Mouse (Mus musculus): ENCODE measurements at regions not wholly inside any gene's neighbourhood (a gene's known extent, or its start where the extent isn't known, plus 50 kb on each side); places are given as distances from the start of the nearest gene placed in this dataset.

DNA sequence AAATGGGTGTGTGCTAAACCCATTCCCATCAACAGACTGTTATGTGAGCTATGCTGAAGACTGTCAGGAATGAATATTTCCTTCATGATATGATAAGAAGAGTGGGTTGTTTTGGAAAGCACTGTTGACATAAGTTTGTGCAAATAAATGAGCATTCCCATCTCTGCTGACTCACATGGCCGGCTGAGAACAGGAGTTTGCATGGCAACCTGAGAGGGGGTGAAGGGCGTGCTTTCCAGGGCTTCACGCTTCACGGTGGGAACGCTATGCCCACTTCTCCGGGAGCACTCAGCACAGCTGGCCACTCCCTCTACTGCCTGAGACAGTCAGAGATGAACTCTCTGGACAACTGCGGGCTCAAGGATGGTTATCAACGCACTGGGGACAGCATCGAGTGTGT, 348.9 kb upstream of the Slc24a5 start:
- DNase-seq (ENCODE audit: low spot score in 2 of 2), result peak in 1 of 2 experiments; percentile 6

DNA sequence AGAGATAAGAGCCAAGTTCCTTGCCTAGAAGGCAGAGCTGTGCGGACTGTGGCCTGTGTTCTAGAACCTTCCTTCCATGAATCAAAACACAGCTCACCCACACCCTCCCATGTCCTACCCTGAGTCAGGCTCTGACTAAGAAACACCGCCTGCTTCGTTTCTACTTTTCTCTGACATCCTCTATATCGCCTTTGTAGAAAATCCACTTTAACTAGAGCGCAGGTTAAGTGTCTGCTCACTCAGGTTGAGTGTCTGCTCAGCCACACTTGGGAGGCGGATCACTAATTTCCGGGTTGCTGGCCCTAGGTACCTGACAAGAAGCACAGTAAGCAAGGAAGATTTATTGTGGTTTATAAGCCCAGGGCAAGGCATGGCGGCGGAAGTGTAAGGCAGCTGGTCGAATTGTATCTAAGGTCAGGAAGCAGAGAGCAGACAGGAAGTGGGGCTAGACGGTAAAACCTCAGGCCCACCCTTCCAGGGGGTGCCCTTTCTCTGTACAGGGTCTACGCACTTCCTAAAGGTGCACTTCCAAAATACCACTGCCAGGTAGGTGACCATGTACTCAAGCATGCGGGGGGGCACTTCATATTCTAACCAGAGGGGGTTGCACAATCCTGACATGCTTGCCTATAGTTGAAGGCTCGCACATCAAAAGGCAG, 348.0 kb upstream of the Slc24a5 start:
- DNase-seq (ENCODE audit: low spot score in 2 of 2), result no peak

DNA sequence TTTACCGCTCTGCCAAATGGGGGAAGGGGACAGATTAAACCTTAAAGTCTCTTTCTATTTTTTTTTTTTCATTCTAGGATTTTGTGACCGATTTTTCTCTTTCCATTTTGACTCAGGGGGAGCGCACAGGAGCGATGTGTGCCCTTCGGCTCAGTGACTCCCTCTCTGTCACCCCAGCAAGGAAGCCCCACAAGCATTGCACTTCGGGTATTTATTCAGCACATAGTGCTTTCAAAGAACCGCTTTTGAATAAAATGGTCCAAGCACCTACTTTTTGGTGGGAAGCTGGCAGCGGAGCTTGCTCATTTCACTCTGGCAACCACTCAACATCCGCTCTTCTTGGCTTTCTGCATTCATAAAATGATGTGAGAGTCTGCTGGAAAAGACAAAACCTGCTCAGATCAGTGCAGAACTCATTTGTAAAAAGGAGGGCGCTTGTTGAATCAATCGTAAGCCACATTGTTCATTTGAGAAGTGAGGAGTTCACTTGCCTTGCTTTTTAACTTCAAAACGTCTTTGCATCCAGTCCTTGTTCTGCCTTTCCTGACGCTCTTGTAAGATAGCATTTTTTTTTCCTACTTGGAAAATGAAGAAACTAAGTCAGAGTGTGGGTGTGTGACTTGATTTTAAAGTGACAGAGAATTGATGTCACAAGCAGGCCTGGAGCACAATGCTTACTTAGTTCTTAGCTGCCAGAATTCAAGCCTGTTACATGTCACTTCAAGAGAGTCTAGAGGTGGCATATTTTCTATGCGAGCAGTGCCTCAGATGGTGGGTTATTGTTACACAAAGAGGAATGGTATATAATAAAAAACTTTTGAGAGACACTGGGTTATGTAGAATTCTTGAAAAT, 347.1 kb upstream of the Slc24a5 start:
- DNase-seq (ENCODE audit: low spot score in 2 of 2), result no peak

DNA sequence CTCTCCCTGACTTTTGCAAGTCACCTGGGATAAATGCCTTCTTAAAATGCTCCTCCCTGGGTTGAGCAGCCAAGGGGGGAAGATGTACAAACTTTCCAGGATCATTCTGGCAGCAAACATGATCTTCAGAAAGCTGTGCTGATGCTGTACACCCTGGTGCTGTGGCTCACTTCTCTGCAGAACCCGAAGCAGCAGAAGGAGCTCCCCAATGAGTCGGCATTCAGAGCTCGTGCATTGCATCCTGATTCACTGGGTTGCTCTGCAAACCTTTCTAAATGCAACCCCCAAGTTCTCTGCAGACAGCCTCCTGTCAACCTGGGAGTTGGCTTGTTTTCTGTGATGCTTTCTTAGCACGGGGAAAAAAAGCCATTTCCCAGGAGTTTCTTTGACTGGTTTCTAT, 343.8 kb upstream of the Slc24a5 start:
- no peak for DNase-seq (ENCODE audit: low spot score in 2 of 2)

DNA sequence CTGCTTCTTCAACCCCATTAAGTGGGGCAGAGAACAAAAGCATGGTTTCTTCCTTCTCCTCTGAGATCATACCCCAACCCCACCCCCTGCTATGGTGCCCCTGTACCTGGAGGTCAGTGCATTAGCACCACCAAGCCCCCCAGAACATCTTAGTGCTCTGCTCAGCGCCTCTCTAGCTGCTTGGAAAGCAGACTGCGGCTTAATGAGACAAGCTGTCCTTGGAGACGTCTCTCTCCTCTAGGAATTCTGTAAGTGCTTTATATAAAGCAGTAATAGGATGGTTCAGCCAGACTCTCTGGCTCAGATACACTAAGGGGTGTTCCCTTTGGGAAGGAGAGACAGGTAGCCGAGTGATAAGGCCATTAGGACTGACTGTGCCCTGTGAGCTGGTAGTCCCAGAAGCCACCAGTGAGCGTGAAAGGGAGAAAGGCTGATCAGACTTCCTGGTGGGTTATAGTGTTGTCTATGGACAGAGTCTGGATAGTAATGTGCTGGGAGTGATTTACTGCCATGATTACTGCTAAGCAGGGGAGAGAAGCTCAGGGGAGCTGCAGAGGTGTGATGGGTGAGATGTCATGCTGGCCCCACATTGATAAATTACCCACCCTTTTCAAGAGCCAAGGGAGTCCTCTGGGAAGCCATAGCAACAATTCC, 343.0 kb upstream of the Slc24a5 start:
- DNase-seq (ENCODE audit: low spot score in 2 of 2), result no peak

DNA sequence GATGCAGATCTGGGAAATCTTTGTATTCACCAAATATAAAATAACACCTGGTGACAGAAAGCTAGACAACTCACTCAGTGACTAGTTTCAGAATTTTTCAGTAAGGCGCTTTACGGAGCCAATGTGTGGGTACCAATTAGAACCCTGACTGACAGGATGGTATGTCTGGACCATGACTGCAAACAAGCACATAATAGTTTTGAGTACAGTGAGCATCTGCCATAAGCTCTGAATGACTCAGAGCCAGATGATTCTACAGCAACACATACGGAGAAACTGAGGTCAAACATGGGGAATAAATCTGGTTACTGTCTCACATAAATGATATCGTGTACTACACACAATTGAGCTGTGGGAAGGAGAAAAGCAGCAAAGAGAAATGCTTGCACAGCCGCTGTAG, 339.9 kb upstream of the Slc24a5 start:
- DNase-seq (ENCODE audit: low spot score in 2 of 2), result no peak

DNA sequence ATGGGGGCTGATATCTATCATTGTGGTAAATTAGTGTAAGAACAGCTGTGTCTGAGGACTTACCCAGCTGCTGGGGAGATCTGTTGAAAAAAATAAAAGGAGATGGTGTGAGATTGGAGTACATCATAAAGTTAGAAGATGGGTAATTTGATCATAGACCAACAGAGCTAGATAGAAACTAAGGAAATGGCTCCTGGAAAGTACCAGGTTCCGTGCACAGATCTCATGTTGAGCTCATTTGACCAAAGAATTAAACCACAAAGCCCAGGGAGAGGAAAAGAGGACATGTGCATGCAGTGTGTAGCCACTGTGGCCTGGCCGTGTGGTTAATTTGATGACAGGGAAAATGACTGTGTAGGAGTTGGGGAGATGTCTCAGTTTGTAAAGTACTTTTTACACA, 335.3 kb upstream of the Slc24a5 start:
- DNase-seq (ENCODE audit: low spot score in 2 of 2), result no peak

DNA sequence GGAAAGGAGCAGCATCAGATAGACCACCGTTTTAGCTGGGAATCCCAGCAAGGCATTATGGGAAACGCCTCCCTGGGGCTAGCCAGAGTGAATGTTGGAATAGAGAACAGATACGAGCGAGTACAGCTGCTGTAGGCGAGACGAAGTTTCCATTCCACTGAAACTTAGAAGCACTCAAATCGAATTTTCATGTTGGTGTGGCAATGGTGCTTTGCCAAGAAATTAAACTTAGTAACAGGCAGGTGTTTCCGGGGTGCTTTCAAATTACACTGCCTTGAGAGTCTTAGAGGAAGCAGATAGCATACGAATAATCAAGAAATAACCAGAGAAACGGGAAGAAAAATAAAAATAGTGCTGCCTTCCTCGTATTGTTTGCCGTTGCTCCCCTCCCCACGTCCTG, 327.1 kb upstream of the Slc24a5 start:
- no peak for DNase-seq (ENCODE audit: low spot score in 2 of 2)

DNA sequence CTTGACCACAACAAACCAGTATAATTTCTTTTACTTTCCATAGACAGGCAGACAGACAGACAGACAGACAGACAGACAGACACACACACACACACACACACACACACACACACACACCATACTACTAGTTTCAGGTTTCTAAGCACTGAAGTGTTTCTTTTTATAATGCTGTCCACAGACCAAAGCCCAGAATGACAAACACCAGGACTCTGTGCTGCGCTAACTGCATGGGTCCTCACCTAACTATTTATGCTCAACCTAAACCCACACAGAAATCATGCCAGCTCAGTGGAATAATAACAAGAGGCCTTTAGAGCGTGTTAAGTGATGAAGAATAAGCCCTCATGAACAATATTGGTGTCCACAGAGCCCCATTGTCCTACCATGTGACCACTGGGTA, 325.0 kb upstream of the Slc24a5 start:
- DNase-seq (ENCODE audit: low spot score in 2 of 2), result no peak

DNA sequence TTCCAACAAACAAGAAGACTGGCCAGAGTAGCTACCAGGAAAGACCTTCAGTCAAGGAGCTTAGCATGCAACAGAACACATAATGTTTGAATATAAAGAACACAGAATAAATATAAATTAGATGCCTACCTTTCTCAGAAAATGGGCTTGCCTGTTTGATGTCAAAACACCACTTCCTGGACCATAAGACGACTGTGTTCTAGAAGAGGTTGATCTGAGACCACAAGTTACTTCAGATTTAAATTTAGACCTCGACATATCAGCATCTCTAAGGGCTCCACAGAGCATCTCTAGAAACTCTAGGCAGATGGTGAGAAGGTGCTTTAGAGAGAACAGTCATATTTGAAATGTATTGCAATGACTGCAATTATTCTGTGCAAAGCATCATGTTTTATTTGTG, 322.9 kb upstream of the Slc24a5 start:
- DNase-seq (ENCODE audit: low spot score in 2 of 2), result no peak

DNA sequence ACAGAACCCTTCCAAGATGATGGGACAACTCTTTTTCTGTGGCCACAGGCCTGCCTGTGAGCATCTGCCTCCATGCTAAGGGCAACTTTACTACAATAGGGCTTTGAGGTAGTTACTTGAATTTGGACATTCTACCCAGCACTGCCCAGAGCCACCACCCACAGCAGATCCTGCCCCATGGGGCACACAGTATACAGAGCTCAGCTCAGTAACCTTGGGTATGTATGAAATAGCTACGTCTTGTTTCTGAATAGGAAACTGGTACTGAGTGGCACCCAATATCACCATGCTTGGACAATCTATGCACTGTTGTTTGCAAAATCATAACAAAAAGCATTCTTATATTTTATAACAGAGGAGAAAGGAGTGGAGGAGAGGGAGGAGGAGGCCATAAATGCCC, 320.8 kb upstream of the Slc24a5 start:
- DNase-seq (ENCODE audit: low spot score in 2 of 2), result no peak

DNA sequence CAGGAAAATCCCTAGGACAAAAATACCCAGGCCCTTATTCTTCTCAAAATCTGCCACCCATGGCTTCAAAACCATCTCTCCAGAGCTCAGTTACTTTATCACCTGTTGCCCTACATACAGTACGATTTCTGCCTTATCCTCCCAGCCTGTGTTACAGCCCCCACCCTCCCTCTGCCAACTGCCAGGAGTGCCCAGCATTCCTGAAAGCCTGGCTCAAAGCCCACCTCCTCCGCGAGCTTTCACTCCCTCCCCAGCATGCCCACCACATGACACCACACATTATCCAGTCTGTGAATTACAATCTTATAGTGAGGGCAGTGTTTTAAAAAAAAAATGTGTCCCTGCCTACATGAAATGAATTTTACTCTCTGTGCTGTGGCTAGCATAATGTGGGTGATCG, 320.3 kb upstream of the Slc24a5 start:
- no peak for DNase-seq (ENCODE audit: low spot score in 2 of 2)

DNA sequence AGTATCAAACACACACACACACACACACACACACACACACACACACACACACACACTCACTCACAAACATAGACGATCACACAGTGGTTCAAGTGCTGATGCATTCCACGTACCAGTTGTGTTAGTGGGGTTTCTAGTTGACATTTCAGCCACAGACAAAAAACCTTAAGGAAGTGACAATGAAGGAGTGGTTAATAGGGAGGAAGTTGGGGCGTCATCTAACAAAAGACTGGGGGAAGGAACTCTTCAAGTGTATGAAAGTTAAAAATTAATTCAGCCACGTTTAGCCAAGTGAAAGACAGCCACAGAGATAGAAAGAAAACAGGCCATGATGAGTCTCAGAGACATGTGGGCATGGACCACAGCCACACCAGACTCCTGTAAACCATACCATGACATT, 316.1 kb upstream of the Slc24a5 start:
- DNase-seq (ENCODE audit: low spot score in 2 of 2), result no peak

DNA sequence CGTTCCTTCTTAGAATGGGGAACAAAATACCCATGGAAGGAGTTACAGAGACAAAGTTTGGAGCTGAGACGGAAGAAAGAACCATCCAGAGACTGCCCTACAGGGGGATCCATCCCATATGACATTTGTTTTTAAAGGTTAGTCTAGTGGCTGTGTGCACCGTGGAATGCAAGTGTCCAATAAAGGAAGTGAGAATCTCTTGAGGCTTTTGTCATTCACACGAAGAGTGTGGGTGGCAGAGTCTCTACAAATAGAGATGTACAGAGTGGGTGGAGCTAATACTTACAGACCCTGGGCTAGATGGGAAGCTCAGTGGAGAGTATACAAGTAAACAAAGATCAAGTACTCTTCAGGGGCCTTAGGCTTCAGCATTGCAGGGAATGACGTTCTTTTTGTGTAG, 314.2 kb upstream of the Slc24a5 start:
- DNase-seq (ENCODE audit: low spot score in 2 of 2), result no peak

DNA sequence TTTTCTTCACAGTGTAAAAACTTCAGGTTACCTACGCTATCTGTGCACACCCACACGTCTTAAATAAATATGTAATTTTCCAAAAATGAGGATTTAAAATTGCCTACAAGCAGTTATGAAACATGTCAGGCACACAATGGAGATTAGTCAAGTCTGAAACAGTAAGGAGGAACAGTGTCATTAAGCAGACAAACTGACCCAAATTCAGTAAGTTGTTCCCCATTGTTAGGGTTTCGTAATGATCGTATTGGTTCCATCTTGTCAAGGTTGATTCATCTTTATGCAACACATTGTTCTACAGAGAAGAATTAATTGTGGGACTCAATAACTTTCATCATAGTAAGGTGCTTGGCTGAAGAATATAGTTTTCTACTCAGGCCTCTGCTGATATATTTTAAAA, 312.7 kb upstream of the Slc24a5 start:
- no peak for DNase-seq (ENCODE audit: low spot score in 2 of 2)

DNA sequence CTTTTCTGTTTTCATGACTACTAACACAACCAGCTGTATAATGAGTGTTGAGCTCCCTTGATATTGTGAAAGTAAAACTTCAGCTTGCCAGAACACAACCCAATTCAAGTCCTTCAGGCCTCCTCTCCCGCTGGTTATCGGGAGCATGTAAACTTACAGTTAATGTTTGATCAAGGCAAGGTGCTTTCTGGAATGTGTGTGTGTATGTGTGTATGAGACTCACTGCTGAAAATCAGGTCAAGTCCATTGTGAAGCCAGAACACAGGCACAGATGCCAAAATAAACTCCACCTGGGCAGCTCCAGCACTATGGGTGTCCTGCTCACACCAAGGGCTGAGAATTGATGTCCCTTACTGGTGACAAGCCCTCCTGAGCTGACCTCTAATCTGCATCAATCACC, 308.9 kb upstream of the Slc24a5 start:
- no peak for DNase-seq (ENCODE audit: low spot score in 2 of 2)

DNA sequence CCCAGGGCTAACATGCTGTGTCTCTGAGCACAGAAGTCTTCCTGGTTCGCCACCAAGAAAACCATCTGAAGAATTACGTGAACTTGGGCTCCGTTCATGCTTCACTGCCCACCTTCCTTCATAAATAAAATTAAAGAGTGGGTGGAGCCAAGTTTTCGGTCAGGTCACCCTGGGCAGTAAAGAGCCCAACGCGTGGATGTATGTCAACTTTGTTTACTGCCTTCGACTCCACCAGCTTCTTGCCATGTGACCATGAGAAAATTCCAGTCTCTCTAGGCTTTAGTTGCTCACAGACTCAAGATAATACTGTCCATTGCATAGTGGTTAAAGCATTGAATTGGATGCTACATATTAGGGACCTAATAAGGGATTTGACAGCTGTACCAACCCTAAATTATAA, 304.3 kb upstream of the Slc24a5 start:
- DNase-seq (ENCODE audit: low spot score in 2 of 2), result no peak

DNA sequence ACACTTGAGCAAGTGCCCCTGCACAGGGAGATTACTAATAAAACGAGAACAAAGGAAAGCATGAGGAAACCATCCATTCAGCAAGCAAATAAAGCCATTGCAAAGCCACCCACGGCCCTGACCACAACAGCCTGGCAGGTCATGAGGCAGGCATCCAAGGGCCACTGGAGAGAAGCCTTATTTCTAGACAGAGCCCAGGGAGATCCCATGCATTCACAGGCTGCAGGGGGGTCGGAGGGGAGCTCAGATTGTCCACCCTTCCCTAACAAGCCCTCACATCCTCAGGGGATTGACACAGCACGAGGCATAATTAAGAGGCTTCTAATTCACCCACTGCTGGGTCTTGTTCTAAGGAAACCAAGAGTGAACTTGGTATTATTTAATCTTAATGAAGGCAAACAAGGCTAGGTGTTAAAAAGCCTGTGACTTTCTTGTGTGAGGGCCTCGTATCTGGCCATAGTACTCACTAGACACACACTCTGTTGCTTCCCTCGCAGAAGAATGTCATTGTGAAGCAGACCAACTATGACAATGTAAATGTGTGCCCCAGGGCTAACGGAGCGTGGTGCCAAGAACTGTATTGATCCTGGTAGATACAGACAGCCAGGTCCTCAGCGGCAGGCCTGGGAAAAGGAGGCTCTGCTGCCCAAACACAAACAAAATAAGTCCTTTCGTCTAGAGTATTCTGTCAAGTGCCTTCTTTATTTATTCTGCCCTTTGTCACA, 303.6 kb upstream of the Slc24a5 start:
- no peak for DNase-seq (ENCODE audit: low spot score in 2 of 2)

DNA sequence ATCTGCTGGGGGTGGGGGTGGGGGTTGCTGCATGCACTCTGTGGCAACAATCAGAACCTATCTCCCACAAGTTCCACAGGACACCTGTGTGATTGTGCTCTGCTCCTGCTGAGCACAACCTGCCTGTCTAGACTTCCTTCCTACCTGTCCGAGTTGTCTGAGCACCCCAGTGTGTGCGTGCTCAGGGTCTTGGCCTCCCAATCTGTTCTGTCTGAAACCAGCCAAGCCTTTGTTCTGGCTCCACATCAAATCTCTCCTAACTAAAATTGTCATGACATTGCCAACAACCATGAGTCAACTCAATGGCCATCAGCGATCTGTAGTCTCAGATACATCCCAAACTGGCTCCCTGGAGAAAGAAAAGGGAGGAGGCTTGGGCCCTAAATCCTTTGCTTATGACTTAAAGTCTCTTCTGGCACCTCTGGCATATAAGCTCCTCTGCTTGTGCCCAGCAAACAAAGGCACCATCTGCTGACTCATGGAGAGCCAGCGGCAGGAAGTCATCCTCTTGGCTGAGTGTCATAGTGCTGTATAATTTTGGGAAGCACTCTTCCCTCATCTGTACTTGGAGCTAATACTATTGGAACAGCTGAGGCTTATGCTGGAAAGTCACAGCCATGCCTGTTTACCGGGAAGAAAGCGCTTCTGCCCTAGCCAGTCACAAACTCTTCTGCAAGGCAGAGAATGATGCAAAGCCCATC, 298.5 kb upstream of the Slc24a5 start:
- no peak for DNase-seq (ENCODE audit: low spot score in 2 of 2)

DNA sequence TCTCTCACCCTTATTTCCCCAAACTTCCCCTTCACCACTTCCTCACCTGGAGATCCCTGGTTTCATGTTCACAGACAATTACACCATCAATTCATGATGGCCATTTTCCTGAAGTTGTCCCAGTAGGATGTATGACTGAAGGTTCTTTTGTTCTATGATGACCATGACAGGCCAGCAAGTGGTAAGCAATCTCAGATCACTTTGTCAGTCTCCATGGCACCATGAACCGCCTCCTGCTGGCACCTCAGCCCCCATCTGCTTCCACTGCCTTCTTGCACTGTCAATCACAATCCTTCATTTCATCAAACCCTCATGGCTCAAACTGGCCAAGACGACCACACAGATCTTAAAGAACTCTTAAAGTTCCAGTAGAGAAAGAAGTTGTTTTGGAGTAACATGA, 297.9 kb upstream of the Slc24a5 start:
- no peak for DNase-seq (ENCODE audit: low spot score in 2 of 2)

DNA sequence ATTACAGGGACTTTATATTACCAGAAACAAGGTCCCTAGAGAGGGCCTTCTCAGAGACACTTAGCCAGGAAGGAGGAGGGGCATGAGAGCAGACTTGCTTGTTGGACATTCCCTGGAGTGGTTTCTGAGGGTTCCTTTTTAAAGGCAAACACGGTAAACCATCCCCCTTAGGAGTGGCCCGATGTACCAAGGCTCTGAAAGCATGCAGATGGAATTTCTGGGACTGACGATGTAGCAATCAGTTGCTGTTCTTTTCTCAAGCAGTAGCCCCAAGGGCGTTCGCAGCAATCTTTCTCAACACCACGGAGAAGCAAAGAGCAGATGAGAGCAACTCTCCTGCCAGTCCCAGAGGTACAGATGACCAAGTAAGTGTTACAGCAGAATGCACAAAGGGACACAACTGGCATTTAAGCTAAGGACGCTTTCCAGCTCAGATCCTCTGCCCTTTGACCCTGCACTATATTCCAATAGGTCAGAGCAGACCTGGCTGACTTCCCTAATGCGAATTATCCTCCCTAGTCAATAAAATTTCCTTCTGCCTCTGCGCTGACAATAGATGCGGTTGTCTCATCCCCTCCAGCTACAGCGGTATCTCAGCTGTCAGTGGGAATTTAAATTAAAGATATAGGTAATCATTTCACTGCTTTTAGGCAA, 295.7 kb upstream of the Slc24a5 start:
- no peak for DNase-seq (ENCODE audit: low spot score in 2 of 2)

Measured in urinary bladder, adult 18-20 months (tissue).